Mouse (Mus musculus): ENCODE results near the gene Akirin1. TPM values are rescaled to one million over a fixed set of nuclear protein-coding genes. Genes with fewer than 3 reads are reported as not detected.

Akirin1 gene
- total RNA-seq, 1 experiment from 2014 or later, result 24.1 TPM

GRCm38 (mm10) chr4:123732163-123732910, 17.8 kb downstream of the Akirin1 start:
- ATAC-seq (replicated peaks; ENCODE audit: low read depth, poor library complexity, severe bottlenecking), result no peak

GRCm38 (mm10) chr4:123721761-123722160, 28.4 kb downstream of the Akirin1 start:
- no peak for ATAC-seq (replicated peaks; ENCODE audit: low read depth, poor library complexity, severe bottlenecking)

DNA sequence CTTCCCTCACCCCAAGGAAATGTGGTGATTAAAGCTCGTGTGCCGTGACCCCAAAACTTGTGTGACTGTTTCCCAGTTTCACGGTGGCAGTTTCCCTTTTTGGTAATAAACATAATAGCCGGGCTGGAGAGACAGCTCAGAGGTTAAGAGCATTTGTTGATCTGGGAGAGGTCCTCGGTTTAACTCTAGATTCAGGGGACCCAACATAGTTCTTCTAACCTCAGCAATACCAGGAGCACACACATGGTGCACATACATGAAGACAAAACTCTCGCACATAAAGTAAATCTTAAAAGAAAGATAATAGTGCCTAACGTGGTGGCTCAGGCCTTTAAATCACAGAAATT, 31.7 kb downstream of the Akirin1 start:
- ATAC-seq (replicated peaks; ENCODE audit: low read depth, poor library complexity, severe bottlenecking), result no peak

DNA sequence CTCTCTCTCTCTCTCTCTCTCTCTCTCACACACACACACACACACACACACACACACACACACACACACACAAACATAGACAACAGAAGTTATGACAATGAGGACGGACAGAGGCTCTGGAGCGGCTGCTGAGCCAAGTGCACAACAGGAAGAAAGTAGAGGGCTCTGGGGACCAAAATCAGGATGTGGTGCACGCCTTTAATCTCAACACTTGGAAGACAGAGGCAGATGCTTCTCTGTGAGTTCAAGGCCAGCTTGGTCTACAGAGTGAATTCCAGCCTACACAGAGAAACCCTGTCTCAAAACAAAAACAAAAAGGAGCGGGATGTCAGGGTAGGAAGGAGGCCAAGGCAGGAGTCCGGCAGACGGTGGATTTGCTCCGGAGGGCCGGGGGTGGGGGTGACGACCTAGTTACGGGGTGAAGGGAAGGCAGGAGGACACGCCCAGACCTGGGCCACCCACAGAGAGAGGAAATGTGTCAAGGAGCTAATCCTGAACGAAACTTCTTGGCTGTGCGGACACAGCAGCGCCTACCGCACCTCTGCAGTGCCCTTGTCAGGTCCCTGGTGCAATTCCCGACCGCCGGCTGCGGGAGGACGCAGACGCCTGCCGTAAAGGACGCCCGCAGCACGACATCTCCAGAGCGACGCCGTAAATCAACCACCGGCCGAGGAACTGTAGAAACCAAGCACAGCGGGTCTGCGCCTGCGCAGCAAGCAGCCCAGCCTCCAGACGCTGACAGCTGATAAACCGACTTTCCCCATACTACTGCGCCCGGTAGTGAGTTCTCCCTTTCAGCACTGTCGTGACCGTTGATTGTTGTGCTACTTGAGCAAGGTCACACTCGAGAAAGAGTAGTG, 32.3 kb downstream of the Akirin1 start, which contains the start of gene Ndufs5:
TSS of gene Ndufs5 (minus strand) at position 629 of the 860 bp plus-strand sequence.
- peak; percentile 96 for ATAC-seq (replicated peaks; ENCODE audit: low read depth, poor library complexity, severe bottlenecking)

DNA sequence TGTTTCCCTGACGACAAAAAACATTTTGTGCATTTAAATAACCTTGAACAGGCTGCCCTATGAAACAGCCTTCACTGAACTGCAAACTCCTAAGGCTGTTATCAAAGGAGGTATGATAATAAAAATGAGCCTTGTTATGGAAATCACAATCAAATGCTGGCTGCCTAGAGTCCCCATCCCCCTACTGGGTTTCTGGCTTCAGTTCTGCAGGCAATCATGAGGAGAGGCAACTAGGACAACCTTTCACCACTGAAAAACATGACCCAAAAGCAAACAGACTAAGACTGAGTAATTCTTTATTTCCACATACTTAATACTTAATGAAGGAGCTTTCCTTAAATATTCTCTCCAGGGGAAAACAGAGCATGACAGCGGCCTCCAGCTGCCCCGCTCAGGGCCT, 37.7 kb downstream of the Akirin1 start:
- ATAC-seq (replicated peaks; ENCODE audit: low read depth, poor library complexity, severe bottlenecking), result no peak

DNA sequence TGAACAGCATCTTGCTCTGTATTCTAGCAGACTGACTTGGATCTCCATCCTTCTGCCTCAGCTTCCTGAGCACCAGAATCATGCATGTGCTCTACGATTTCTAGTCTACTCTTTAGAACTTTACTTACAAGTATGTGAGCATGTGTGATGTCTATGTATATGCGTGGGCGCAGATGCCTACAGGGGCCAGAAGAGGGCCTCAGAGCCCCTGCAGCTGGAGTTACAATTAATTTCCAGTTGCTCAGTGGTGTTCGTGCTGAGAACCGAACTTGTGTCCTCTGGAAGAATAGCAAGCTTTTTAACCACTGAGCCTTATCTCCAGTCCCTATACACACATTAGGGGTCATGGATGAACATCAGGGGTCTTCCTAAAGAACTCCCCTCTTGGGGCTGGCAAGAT, 42.8 kb downstream of the Akirin1 start:
- ATAC-seq (replicated peaks; ENCODE audit: low read depth, poor library complexity, severe bottlenecking), result no peak

GRCm38 (mm10) chr4:123705340-123705739, 44.8 kb downstream of the Akirin1 start:
- ATAC-seq (replicated peaks; ENCODE audit: low read depth, poor library complexity, severe bottlenecking), result no peak

- ATAC-seq (replicated peaks; ENCODE audit: low read depth, poor library complexity, severe bottlenecking), result no peak
Observed at GRCm38 (mm10) chr4:123693384-123693783, 56.8 kb downstream of the Akirin1 start.

GRCm38 (mm10) chr4:123692071-123692470, 58.1 kb downstream of the Akirin1 start:
- ATAC-seq (replicated peaks; ENCODE audit: low read depth, poor library complexity, severe bottlenecking), result no peak

GRCm38 (mm10) chr4:123690311-123690710, 59.8 kb downstream of the Akirin1 start:
- ATAC-seq (replicated peaks; ENCODE audit: low read depth, poor library complexity, severe bottlenecking), result no peak

GRCm38 (mm10) chr4:123687025-123687781, 62.9 kb downstream of the Akirin1 start:
- ATAC-seq (replicated peaks; ENCODE audit: low read depth, poor library complexity, severe bottlenecking), result peak; percentile 27

- ATAC-seq (replicated peaks; ENCODE audit: low read depth, poor library complexity, severe bottlenecking), result no peak; the same call in 1 of the 2 replicates
Observed at GRCm38 (mm10) chr4:123686368-123687024, 63.6 kb downstream of the Akirin1 start.

DNA sequence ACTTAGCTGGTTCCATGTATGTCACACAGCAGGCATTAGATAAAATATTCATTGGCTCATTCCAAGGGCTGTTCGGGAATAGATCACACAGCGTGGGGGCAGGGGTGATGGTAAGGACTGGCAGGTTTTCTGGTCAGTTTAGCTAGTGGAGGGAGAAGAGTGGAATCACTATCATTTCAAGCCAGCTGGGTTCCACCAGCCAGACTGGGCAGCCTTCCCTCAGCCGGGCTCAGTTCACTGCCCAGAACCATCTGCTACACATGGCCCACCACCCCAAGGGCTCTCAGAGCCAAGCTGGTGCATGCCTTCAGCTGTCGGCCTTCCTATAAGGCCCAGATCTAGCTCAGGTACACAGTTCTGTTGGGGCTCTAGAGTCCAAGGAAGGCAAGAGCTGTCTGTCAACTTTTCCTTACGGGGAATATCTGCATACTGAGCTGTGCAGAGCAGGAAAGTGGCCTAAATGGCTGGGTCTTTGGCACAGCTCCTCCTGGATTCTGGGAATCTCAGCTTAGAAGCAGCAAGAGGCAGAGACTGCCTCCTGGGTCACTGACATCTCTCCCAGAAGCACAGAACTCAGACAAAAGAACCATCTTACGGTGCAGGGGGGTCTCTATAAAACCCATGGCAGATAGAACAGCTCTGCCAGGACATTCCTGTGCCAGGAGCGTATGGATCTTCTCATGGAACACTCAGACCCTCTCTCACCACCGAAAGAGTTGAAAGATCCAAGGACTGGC, 64.5 kb downstream of the Akirin1 start:
- no peak for ATAC-seq (replicated peaks; ENCODE audit: low read depth, poor library complexity, severe bottlenecking)

DNA sequence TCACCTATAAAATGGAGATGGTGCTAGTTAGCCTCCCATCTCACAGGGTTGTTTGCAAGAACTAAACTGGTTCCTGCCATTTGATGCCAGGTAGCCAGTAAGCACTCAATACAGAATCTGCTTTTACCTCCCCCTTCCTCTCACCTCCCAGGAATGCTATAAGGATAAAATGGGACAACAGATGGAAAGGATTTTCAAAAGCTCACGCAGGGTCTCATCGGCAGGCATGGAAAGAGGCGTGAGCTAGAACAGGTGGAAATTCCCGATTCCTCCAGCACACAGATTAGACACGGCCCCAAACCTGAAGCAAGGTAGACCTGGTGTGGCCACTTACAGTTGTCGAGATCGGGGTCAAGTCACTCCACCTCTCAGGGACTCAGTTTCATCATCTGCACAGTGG, 65.1 kb downstream of the Akirin1 start:
- ATAC-seq (replicated peaks; ENCODE audit: low read depth, poor library complexity, severe bottlenecking), result no peak

Other genes starting within 250 kb of the Akirin1 start
- gene Macf1, start 66.0 kb downstream of the Akirin1 start, total RNA-seq (2017), result 225 and 245 TPM in 2 replicates
- 103 and 129 TPM in 2 replicates for gene Ndufs5, start 32.1 kb downstream of the Akirin1 start, total RNA-seq (2017)
- gene Rhbdl2, start 37.5 kb upstream of the Akirin1 start, total RNA-seq (2017), result not detected in 2 replicates
- gene 4933427I04Rik, start 109.3 kb upstream of the Akirin1 start, total RNA-seq (2017), result not detected in 2 replicates
- 24.9 and 32.3 TPM in 2 replicates for gene Mycbp, start 154.5 kb upstream of the Akirin1 start, total RNA-seq (2017)
- 42.1 and 57.7 TPM in 2 replicates for gene Rragc, start 167.1 kb upstream of the Akirin1 start, total RNA-seq (2017)
- not detected in 2 replicates for gene 4930535I16Rik, start 167.7 kb upstream of the Akirin1 start, total RNA-seq (2017)